Mouse (Mus musculus) small intestine, adult 2 months (tissue): Measurements from ENCODE around the gene Zeb2. TPM values are rescaled to one million over a fixed set of nuclear protein-coding genes. Genes with fewer than 3 reads are reported as not detected.

ENCODE experiments used
- H3K27ac ChIP-seq: fragments of 200-500 bp; 2 replicates; pipeline ENCODE4 v1.5.1; 2012; ENCODE audit warnings: low read depth, low read length, control low read depth, inconsistent platforms; ENCODE audit not compliant: insufficient read depth
- H3K27me3 ChIP-seq: fragments of 200-500 bp; 2 replicates; pipeline ENCODE4 v1.6.1; 2012; ENCODE audit warnings: mild to moderate bottlenecking, moderate library complexity, low read length, inconsistent platforms; ENCODE audit not compliant: control insufficient read depth, insufficient read depth
- H3K36me3 ChIP-seq: fragments of 200-500 bp; 2 replicates; pipeline ENCODE4 v1.6.1; 2012; ENCODE audit warnings: mild to moderate bottlenecking, low read length, control low read depth, inconsistent platforms; ENCODE audit not compliant: control insufficient read depth, insufficient read depth
- H3K4me1 ChIP-seq: fragments of 200-500 bp; 2 replicates; pipeline ENCODE4 v1.6.1; 2012; ENCODE audit warnings: low read length, inconsistent platforms, mixed read lengths; ENCODE audit not compliant: control insufficient read depth, insufficient read depth, insufficient read length
- H3K4me3 ChIP-seq: fragments of 200-500 bp; 2 replicates; pipeline ENCODE4 v1.5.1; 2012; ENCODE audit warnings: low read depth, mild to moderate bottlenecking, control low read depth, inconsistent platforms, low read length, moderate library complexity
- CTCF ChIP-seq: fragments of 200-500 bp; IDR thresholded peaks from 2 replicates; pipeline ENCODE4 v1.5.1; 2012; ENCODE audit warnings: low read depth, mild to moderate bottlenecking, control low read depth, inconsistent platforms, low read length, moderate library complexity, mixed read lengths; ENCODE audit not compliant: insufficient replicate concordance, insufficient read length; ENCODE audit errors: extremely low read depth
- POLR2A ChIP-seq: fragments of 200-500 bp; IDR thresholded peaks from 2 replicates; pipeline ENCODE4 v1.6.1; 2012; ENCODE audit warnings: low read depth, mild to moderate bottlenecking, control low read depth, inconsistent platforms, low read length, moderate library complexity
- WGBS: fragments of 180-500 bp; shearing (Covaris S2); methylation state at CpG from one replicate; pipeline ENCODE4 v1.1.7; 2018; 5-methylcytosine and 5-hydroxymethylcytosine counted together
- polyA plus RNA-seq: library from polyadenylated mRNA; depleted of rRNA; stranded (reverse); fragments of >200 nt; gene quantifications from 2 replicates; pipeline ENCODE4 v1.2.3, GENCODE M21; 2012; rRNA removed

Zeb2 gene
- polyA plus RNA-seq, 1 experiment = 3.1 TPM

GRCm38 (mm10) chr2:44955506-44955905 lies 161.7 kb downstream of the Zeb2 start:
- no peak overlapping the region for H3K27ac ChIP-seq
- no peaks in the 10 kb centered on the region for H3K36me3 ChIP-seq
- H3K4me1 ChIP-seq = no peaks in the 10 kb centered on the region
- H3K4me3 ChIP-seq = no peak overlapping the region
- no peak for TF ChIP-seq POLR2A
- no peak for TF ChIP-seq CTCF
- WGBS = 40% methylated on average over 6 of the region's 6 CpGs
- H3K27me3 ChIP-seq = no peaks in the 10 kb centered on the region

- H3K27ac ChIP-seq = no peak overlapping the region
- TF ChIP-seq POLR2A (no peak), CTCF (no peak)
- no peaks in the 10 kb centered on the region for H3K36me3 ChIP-seq
- H3K4me3 ChIP-seq = no peak overlapping the region
- no peaks in the 10 kb centered on the region for H3K27me3 ChIP-seq
- WGBS = 85% methylated on average over 1 of the region's 1 CpGs
- no peaks in the 10 kb centered on the region for H3K4me1 ChIP-seq
These were observed 163.0 kb downstream of the Zeb2 start for GRCm38 (mm10) chr2:44954180-44954579.

- TF ChIP-seq CTCF = no peak
- TF ChIP-seq POLR2A = no peak
These were observed 164.3 kb downstream of the Zeb2 start for GRCm38 (mm10) chr2:44952830-44953422.

GRCm38 (mm10) chr2:44951651-44952213 lies 165.5 kb downstream of the Zeb2 start:
- TF ChIP-seq CTCF (no peak), POLR2A (no peak)
- no peak overlapping the region for H3K4me3 ChIP-seq
- H3K27ac ChIP-seq = no peak overlapping the region
- no peaks in the 10 kb centered on the region for H3K27me3 ChIP-seq
- no peaks in the 10 kb centered on the region for H3K4me1 ChIP-seq
- no peaks in the 10 kb centered on the region for H3K36me3 ChIP-seq
- WGBS = 64% methylated on average over 4 of the region's 4 CpGs

More at GRCm38 (mm10) chr2:44952830-44953422, 164.3 kb downstream of the Zeb2 start:
- Histone ChIP-seq H3K27me3 (no peaks in the 10 kb centered on the region), H3K36me3 (no peaks in the 10 kb centered on the region), H3K4me1 (no peaks in the 10 kb centered on the region), H3K4me3 (no peak overlapping the region), H3K27ac (no peak overlapping the region)
- WGBS = 54% methylated on average over 6 of the region's 6 CpGs

GRCm38 (mm10) chr2:44944689-44945088 lies 172.5 kb downstream of the Zeb2 start:
- Histone ChIP-seq H3K4me1 (no peaks in the 10 kb centered on the region), H3K4me3 (no peak overlapping the region), H3K27me3 (no peaks in the 10 kb centered on the region), H3K36me3 (no peaks in the 10 kb centered on the region), H3K27ac (no peak overlapping the region)
- TF ChIP-seq CTCF (no peak), POLR2A (no peak)
- 97% methylated on average over 2 of the region's 2 CpGs for WGBS

Other genes starting within 250 kb of the Zeb2 start
- 0.70 and 1.9 TPM in 2 replicates for gene Gtdc1, start 189.7 kb downstream of the Zeb2 start, polyA plus RNA-seq